Mouse (Mus musculus) C2C12 (cell line): Measurements from ENCODE around the gene Rhoq.

ENCODE experiments used
- CTCF ChIP-seq: IDR thresholded peaks from one replicate; pipeline ENCODE4 v1.5.1; 2011; ENCODE audit not compliant: control insufficient read depth, insufficient read depth, insufficient read length
- USF1 ChIP-seq: IDR thresholded peaks from one replicate; pipeline ENCODE4 v1.6.1; 2011; ENCODE audit warnings: low read depth, mild to moderate bottlenecking, control low read depth, moderate library complexity

GRCm38 (mm10) chr17:87041739-87042138 lies 78.9 kb downstream of the Rhoq start:
- no peak for TF ChIP-seq CTCF
- no peak for TF ChIP-seq USF1
